Mouse (Mus musculus): ENCODE measurements around the gene Gm39115. TPM values are rescaled to one million over a fixed set of nuclear protein-coding genes. Genes with fewer than 3 reads are reported as not detected.

Gm39115 gene
- polyA plus RNA-seq, 2 experiments from 2014 or later, result not detected

DNA sequence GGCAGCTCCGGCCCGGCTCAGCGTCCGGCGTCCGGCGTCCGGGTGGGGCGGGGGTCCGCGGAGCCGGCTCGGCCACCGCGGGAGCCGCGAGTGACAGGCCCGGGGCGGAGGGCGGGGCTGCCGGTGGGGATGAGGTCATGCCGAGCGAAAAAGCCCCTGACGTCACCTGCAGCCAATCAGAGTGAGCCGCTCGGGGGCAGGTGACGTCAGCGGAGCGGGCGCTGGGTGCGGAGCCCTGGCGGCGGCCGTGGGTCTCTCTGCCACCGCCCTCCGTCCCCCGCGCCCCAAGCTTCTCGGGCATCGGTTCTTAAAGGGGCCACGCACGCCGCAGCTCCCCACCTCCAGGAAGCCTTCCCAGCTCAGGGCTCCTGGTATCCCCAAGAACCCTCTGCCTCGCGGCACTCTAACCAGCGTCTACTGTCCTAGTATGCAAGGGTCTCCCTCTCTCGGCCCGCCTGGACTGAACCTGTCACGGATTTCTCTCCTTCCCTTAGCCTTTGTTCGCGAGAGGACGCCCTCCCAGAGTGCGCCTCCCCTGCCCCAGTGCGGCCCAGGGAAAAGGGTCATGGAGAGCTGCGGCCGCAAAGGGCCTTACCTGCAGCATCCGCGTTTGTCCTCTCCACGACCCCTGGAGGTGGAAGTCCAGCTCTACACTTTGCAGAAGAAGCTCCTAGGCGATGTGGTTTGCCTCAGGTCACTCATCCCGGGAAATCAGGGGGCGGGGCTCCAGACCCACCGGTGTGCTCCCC is 40.5 kb downstream of the Gm39115 start, which contains the start of gene Dusp8:
Dusp8 (minus strand) TSS at position 661 of the 749 bp plus-strand sequence.
- ATAC-seq, result peak; percentile 89

DNA sequence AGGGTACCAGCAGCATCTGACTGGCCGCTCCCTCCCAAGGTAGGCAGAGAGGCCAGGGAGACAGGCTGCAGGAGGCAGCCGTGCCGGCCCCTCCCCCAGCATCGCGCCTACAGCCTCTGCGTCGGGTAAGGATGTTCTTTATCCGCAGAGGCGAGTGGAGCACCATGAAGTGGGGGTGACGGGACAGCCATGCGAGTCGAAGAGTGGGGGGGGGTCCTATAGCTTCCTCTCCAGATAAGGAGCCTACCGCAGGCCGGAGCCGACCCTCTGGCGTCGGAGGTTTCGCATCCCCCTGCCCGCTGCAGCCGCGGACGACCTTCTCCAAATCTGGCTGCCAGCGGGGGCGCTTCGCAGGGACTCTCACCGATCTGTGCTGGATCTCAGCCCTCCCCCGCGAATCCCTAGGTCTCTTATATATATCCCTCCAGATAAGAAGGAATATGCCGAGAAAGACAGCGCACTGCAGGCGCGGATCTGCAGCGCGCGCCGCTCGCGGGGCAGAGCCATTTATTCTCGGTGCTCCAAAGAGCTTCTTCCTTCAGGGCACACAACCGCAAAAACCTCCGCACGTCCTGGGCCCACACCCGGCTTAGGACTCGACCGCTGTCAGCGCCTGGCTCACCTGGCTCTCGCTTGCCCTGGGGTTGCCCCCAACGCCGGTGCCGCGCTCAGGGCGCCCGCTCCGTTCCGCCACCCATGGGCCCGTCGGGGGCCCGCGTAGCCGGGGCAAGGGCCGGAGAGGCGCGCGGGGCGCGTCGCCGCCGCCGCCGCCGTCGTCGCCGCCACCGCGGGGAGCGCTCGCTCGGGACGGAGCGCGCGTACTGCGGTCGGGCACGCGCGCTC is 41.3 kb downstream of the Gm39115 start:
- peak; percentile 9 for ATAC-seq

DNA sequence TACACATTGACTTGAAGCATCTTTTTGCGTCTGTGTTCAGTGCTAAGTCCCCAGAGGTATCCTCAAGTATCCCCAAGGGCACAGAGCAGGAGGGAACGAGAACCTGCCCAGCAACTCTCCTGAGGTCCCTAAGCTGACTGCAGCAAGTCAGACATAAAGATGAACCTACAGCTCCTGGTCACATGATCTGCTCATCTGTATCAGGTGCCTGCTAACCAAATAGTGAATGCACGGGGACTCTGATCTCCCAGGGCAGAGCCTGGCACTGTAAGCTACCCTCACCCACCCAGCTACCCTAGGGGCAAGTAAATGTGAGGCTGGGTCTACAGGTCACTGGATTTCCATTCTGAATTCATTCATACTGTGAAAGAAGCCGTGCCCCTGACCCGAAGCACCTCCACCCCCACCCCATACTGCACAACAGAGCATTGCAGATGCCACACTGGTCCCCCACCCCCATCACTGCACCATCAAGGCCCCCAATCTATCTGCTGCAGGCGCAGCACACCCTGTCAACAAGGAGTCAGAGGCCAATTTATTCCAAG is 42.1 kb downstream of the Gm39115 start:
- no peak for ATAC-seq

- ATAC-seq, result no peak
These were observed 42.8 kb downstream of the Gm39115 start for GRCm38 (mm10) chr7:142092991-142093390.

DNA sequence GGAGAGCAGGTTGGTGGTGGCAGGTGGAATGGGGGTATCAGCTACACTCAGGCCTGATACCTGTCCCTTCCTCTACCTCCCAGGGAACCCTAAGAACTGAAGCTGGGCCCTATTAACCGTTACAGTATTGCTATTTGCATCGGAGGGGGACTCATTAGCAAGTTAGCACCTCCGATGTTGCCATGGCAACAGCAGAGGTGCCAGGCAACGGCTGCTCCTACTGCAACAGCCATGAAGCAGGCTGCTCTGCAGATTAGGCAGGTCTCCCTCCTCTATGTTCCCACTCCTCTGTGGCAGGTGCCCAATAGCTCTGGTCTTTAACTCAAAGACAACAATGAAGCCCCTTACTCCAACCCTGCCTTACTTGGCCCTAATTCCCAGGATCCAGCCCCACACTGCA is 44.0 kb downstream of the Gm39115 start:
- no peak for ATAC-seq

GRCm38 (mm10) chr7:142089648-142090447 is 46.0 kb downstream of the Gm39115 start:
- ATAC-seq, result no peak

DNA sequence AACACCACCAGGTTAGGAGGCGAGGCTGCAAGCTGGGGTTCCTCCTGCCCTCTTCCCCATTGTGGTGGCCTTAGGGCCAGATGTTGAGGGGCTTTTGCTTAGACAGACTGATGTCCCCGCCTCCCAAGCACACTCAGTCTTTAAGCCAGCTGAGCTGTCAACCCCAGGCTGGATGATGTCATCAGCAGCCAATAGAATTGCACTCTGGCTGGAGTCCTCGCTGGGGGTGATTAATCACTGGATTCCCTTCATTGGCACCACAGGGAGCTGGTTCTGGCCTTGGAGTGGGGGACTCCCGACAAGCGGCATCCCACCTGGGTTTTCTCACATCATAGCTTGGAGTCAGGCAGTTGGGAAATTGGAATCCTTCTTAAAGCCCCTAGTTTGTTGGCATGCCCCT is 46.9 kb downstream of the Gm39115 start:
- ATAC-seq, result no peak

- no peak for ATAC-seq
These were observed 48.7 kb downstream of the Gm39115 start for GRCm38 (mm10) chr7:142087069-142087652.

DNA sequence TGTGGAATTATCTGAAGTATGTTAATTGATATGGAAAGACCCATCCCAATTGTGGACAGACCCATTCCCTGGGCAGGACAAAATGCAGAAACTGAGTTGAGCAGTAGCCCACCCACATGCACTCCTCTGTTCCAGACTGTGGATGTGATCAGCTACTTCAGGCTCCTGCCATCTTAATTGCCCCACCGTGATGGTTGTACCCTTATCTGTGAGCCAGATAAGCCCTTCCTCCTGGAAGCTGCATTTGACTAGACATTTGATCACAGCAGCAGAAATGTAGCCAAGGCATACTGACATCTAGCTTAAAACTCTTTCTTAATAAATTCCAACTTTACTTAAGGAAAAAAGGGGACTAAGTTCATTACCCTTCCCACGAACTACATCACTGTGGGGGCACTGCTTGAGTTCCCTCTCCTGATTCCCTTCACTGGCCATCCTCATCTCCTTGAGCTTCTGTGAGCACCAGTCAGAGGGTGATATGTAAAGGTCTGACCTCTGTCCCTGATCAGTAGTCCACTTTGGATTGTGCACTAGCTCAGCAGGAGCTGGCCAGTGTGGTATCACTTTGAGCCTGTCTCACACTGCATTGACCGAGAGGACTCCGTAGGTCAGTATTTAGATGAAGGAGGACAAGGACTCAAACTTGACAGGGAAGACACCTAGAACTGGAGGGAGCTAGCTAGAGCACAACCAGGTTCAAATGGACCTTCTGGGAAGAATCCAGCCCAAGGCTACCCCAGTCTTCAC is 49.5 kb downstream of the Gm39115 start:
- ATAC-seq, result no peak

Other genes starting within 250 kb of the Gm39115 start
- 10 to 100 TPM; 18.5 to 34.9 TPM for gene Tollip, start 217.5 kb downstream of the Gm39115 start, polyA plus RNA-seq (2017; shearing (Covaris generic))
- gene Brsk2, start 186.3 kb downstream of the Gm39115 start, polyA plus RNA-seq (2017; shearing (Covaris generic)), result under 1 TPM; 0.29 to 0.52 TPM
- gene Mob2, start 75.0 kb downstream of the Gm39115 start, polyA plus RNA-seq (2017; shearing (Covaris generic)), result 10 to 100 TPM; 63.0 to 78.7 TPM
- gene Dusp8, start 40.2 kb downstream of the Gm39115 start, polyA plus RNA-seq (2017; shearing (Covaris generic)), result under 1 TPM in 1 of 2 experiments, not detected in 1; 0.17 TPM
- gene Gm45618, start 15.3 kb downstream of the Gm39115 start, polyA plus RNA-seq (2017; shearing (Covaris generic)), result not detected
- not detected for gene Gm45337, start 8.6 kb upstream of the Gm39115 start, polyA plus RNA-seq (2017; shearing (Covaris generic))
- gene Gm29735, start 21.1 kb upstream of the Gm39115 start, polyA plus RNA-seq (2017; shearing (Covaris generic)), result not detected
- not detected for gene Gm4553, start 29.7 kb upstream of the Gm39115 start, polyA plus RNA-seq (2017; shearing (Covaris generic))
- gene Krtap5-2, start 40.0 kb upstream of the Gm39115 start, polyA plus RNA-seq (2017; shearing (Covaris generic)), result not detected
- not detected for gene Gm10153, start 54.4 kb upstream of the Gm39115 start, polyA plus RNA-seq (2017; shearing (Covaris generic))
- gene Krtap5-3, start 65.3 kb upstream of the Gm39115 start, polyA plus RNA-seq (2017; shearing (Covaris generic)), result not detected
- not detected for gene Gm7579, start 75.8 kb upstream of the Gm39115 start, polyA plus RNA-seq (2017; shearing (Covaris generic))
- gene Krtap5-5, start 93.9 kb upstream of the Gm39115 start, polyA plus RNA-seq (2017; shearing (Covaris generic)), result not detected
- not detected for gene Gm40460, start 105.0 kb upstream of the Gm39115 start, polyA plus RNA-seq (2017; shearing (Covaris generic))
- gene Gm2431, start 122.3 kb upstream of the Gm39115 start, polyA plus RNA-seq (2017; shearing (Covaris generic)), result not detected
- not detected for gene Gm4559, start 138.3 kb upstream of the Gm39115 start, polyA plus RNA-seq (2017; shearing (Covaris generic))
- not detected for gene Krtap5-1, start 161.1 kb upstream of the Gm39115 start, polyA plus RNA-seq (2017; shearing (Covaris generic))
- gene Krtap5-4, start 167.5 kb upstream of the Gm39115 start, polyA plus RNA-seq (2017; shearing (Covaris generic)), result not detected
- under 1 TPM in 1 of 2 experiments, not detected in 1; 0.91 TPM for gene Ifitm10, start 237.7 kb upstream of the Gm39115 start, polyA plus RNA-seq (2017; shearing (Covaris generic))
- not detected for gene Gm49369, start 246.6 kb upstream of the Gm39115 start, polyA plus RNA-seq (2017; shearing (Covaris generic))

Measured in CD4-positive, CD25-positive, alpha-beta regulatory T cell, adult 4 months (primary cell).